Mouse (Mus musculus) lung, embryonic 15.5 days (tissue): Measurements from ENCODE around the gene Mcur1. TPM values are rescaled to one million over a fixed set of nuclear protein-coding genes. Genes with fewer than 3 reads are reported as not detected.

Experiments
- ATAC-seq: fragments of 200-750 bp; cut with Nextera tagmentation; 2 replicates; pipeline ENCODE4 v1.8.0; 2017; ENCODE audit warnings: moderate number of reproducible peaks, borderline replicate concordance; ENCODE audit not compliant: low FRiP score, low TSS enrichment; ENCODE audit errors: extremely low read depth
- H3K27ac ChIP-seq: fragments of 300-500 bp; sonication (generic); 2 replicates; pipeline ENCODE4 v1.5.1; 2015; ENCODE audit warnings: moderate library complexity, mild to moderate bottlenecking, inconsistent platforms
- H3K27me3 ChIP-seq: fragments of 300-500 bp; sonication (generic); 2 replicates; pipeline ENCODE4 v1.6.1; 2015; ENCODE audit warnings: inconsistent platforms
- H3K36me3 ChIP-seq: fragments of 300-500 bp; sonication (generic); 2 replicates; pipeline ENCODE4 v1.6.1; 2015; ENCODE audit warnings: inconsistent platforms
- H3K4me1 ChIP-seq: fragments of 300-500 bp; sonication (generic); 2 replicates; pipeline ENCODE4 v1.6.1; 2015; ENCODE audit warnings: inconsistent platforms
- H3K4me2 ChIP-seq: fragments of 300-500 bp; sonication (generic); 2 replicates; pipeline ENCODE4 v1.6.1; 2015; ENCODE audit warnings: inconsistent platforms, mild to moderate bottlenecking, moderate library complexity
- H3K4me3 ChIP-seq: fragments of 300-500 bp; sonication (generic); 2 replicates; pipeline ENCODE4 v1.5.1; 2015; ENCODE audit warnings: mild to moderate bottlenecking, inconsistent platforms
- H3K9ac ChIP-seq: fragments of 300-500 bp; sonication (generic); 2 replicates; pipeline ENCODE4 v1.6.1; 2015; ENCODE audit warnings: inconsistent platforms
- H3K9me3 ChIP-seq: fragments of 300-500 bp; sonication (generic); 2 replicates; pipeline ENCODE4 v1.6.1; 2016; ENCODE audit warnings: inconsistent platforms
- WGBS: fragments of 180-500 bp; shearing (Covaris S2); methylation state at CpG from one replicate; pipeline ENCODE4 v1.1.7; 2015; 5-methylcytosine and 5-hydroxymethylcytosine counted together
- polyA plus RNA-seq: library from polyadenylated mRNA; unstranded; fragments of >200 nt; fragmentation: Nextera tagmentation; extraction: Ambion mirVana; gene quantifications from 2 replicates; pipeline ENCODE4 v1.2.1, GENCODE M21; 2015

The Mcur1 gene
- polyA plus RNA-seq = 16.2 and 17.9 TPM in 2 replicates

DNA sequence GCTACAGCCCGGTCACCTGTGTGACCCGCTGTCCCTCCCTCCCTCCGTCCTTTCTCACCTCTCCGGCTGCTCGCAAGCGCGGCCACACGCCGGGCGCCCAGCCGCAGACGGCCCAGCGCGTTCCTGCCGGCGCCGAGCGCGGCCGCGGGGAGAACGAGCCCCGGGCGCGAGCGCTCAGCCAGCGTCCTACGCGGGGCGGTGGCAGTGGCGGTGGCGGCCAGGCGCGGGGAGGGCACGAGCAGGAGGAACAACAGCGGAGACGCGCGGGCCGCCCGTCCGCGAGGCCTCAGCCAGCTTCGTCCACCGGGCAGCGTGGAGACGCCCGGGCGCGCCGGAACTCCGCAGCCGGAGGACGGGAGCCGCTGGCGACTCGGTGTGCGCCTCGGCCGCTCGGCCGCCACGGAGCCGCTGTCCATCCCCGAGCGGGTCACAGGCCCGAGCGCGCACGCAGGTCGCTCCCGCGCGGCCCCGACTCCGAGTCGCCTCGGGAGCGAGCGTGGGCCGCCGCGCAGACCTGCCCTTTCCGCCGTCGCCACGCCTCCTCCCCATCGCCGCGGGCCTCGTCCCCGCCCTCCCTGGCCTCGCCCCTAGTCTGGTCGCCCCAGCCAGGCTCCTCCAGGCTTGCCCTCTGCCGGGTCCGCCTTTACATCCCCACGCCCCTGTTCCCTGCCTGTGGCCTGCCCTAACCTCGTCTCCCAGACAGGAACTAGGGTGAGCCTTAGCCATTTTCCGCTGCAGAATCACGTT, at the start of gene Mcur1:
Gene Mcur1 (minus strand): TSS at position 481 of the 747 bp plus-strand sequence.
- peak within 1 kb of the TSS; percentile 79 for H3K4me3 ChIP-seq
- WGBS = under 1% methylated on average over 97 of the region's 100 CpGs
- H3K4me2 ChIP-seq = peak within 1 kb of the TSS; percentile 91
- peak within 1 kb of the TSS; percentile 94 for H3K27ac ChIP-seq
- 0 out of 2 replicates have a peak, but pooled peaks cover under 1% of the 10 kb centered on the region for H3K36me3 ChIP-seq
- H3K27me3 ChIP-seq = no peaks in the 10 kb centered on the region
- no peaks in the 10 kb centered on the region for H3K9me3 ChIP-seq
- ATAC-seq = peak; percentile 98
- H3K4me1 ChIP-seq = peaks cover 23% of the 10 kb centered on the region
- peak within 1 kb of the TSS; percentile 75 for H3K9ac ChIP-seq

DNA sequence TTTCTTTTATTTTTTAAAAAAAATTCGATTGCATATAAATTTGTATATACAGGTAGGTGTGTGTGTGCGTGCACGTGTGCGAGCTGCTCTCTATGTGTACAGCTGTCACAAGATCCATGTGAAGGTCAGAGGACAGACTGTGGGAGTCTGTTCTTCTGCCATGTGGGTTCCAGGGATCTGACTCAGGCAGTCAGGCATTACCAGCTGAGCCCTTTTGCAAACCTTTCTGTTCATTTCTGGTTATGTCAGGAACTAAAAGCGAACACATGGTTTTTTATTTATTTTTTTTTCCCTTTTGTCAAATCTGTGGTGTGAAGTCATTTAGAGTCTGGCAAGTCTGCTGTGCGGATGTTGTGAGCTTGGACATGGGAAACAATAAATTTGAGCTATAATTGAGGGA, 48.9 kb upstream of the Mcur1 start:
- no peak for ATAC-seq
- no peak overlapping the region for H3K9ac ChIP-seq
- H3K4me1 ChIP-seq = no peaks in the 10 kb centered on the region
- no peaks in the 10 kb centered on the region for H3K36me3 ChIP-seq
- H3K9me3 ChIP-seq = no peaks in the 10 kb centered on the region
- H3K27me3 ChIP-seq = no peaks in the 10 kb centered on the region
- H3K27ac ChIP-seq = no peak overlapping the region
- H3K4me3 ChIP-seq = no peak overlapping the region
- H3K4me2 ChIP-seq = no peak overlapping the region
- 70% methylated on average over 6 of the region's 6 CpGs for WGBS

DNA sequence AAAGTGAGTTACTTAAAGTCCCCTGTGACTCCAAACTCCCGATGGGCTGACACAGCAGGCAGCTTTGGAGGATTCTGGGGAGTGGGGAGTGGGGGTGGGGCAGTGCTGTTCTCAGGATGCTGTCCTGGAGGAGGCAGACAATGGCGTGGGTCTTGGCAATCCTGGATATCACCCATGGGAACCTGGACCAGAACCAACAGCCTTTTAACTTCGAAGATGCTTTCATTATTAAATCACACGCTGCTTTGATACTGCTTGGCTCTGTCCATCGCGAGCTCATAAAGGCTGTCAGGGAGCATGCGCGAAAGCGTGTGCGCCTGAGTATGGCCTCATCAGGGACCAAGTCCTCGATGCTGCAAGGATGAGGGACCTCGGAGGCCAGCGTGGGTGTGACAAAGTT, 43.1 kb upstream of the Mcur1 start:
- Histone ChIP-seq H3K4me3 (no peak overlapping the region), H3K4me1 (0 out of 2 replicates have a peak, but pooled peaks cover 3% of the 10 kb centered on the region), H3K9ac (no peak overlapping the region), H3K9me3 (no peaks in the 10 kb centered on the region), H3K27ac (no peak overlapping the region), H3K4me2 (no peak overlapping the region), H3K36me3 (no peaks in the 10 kb centered on the region), H3K27me3 (no peaks in the 10 kb centered on the region)
- no peak for ATAC-seq
- 59% methylated on average over 13 of the region's 13 CpGs for WGBS

DNA sequence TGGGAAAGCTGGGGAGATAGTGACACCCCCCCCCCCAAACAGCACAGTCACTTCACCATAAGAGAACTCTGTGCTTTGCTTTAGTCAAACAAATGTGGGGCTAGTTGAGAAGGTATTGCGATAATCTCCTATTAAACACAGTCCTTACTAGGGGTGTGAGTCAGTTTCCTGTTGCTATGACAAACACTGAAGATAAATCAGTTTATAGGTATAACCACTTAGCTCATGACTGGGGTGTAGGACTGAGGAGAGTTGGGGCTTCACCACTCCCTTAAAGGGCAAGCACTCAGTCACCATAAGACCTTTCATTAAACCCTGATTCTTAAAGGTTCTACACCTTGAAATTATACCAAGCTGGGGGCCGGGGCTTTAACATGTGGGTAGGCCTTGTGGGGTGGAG, 42.4 kb upstream of the Mcur1 start:
- 89% methylated on average over 2 of the region's 2 CpGs for WGBS
- Histone ChIP-seq H3K4me3 (no peak overlapping the region), H3K27me3 (no peaks in the 10 kb centered on the region), H3K36me3 (no peaks in the 10 kb centered on the region), H3K4me1 (0 out of 2 replicates have a peak, but pooled peaks cover 3% of the 10 kb centered on the region), H3K27ac (no peak overlapping the region), H3K9ac (no peak overlapping the region), H3K9me3 (no peaks in the 10 kb centered on the region), H3K4me2 (no peak overlapping the region)
- no peak for ATAC-seq

DNA sequence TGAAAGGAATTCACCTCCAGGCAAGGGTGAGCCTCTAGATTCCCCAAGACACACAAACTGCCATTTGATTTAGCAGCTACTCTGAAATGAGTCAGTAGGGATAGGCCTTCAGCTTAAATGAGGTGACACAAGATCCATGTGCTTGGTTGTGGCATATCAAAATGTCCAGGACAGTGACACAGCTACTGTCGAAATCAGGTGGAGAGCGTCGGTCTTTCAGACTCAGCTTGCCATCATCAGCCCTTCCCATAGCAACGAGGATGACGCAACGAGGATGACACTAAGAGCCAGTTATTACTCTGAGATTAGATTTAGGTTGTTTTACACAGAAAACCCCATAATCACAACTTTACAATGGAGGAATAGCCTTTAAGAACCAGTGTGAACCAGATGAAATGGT, 41.0 kb upstream of the Mcur1 start:
- no peak overlapping the region for H3K4me2 ChIP-seq
- H3K9ac ChIP-seq = no peak overlapping the region
- H3K9me3 ChIP-seq = no peaks in the 10 kb centered on the region
- WGBS = 88% methylated on average over 6 of the region's 6 CpGs
- no peaks in the 10 kb centered on the region for H3K36me3 ChIP-seq
- ATAC-seq = no peak
- no peaks in the 10 kb centered on the region for H3K27me3 ChIP-seq
- no peak overlapping the region for H3K4me3 ChIP-seq
- H3K4me1 ChIP-seq = 0 out of 2 replicates have a peak, but pooled peaks cover 3% of the 10 kb centered on the region
- H3K27ac ChIP-seq = no peak overlapping the region

DNA sequence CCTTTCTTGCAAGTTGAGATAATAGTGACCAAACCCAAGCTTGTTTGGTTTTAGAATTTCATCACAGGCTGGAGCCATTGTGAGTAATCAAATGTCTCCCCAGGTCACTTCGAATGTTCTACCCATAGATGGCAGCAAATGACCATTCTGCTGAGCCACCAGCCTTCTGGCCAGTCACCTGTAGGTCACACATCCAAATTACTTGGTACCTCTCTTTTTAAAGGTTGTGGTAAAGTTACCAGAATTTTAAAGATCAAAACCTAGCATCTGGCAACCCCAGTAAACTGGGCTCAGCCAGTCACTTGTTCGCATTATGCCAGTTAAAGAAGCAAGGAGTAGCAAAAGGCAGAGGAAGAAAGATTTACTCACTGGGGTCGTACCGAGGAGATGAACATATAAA, 35.9 kb upstream of the Mcur1 start:
- no peaks in the 10 kb centered on the region for H3K4me1 ChIP-seq
- H3K27me3 ChIP-seq = 0 out of 2 replicates have a peak, but pooled peaks cover 3% of the 10 kb centered on the region
- no peaks in the 10 kb centered on the region for H3K36me3 ChIP-seq
- no peaks in the 10 kb centered on the region for H3K9me3 ChIP-seq
- H3K9ac ChIP-seq = no peak overlapping the region
- H3K27ac ChIP-seq = no peak overlapping the region
- 55% methylated on average over 4 of the region's 4 CpGs for whole genome bisulfite sequencing
- H3K4me3 ChIP-seq = no peak overlapping the region
- H3K4me2 ChIP-seq = no peak overlapping the region
- no peak for ATAC-seq

DNA sequence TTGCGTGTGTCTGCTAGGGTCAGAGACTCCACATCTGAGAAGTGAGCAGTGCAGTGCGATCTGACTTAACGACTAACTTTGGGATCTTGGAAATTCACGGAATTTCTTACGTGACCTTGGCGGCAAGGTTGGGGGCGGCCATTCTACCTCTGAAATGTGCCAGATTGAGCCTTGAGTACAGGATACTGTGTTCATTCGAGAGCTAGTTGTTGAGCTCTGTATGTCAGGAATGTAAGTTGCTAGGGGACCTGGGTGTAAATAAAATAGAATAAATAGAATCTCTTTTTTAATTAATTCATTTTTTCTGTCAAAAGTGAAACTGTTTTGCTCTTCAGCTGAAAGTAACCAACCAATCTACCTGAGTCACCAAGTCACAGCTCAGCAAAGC, 32.7 kb upstream of the Mcur1 start:
- ATAC-seq = no peak
- 50% methylated on average over 8 of the region's 8 CpGs for WGBS

DNA sequence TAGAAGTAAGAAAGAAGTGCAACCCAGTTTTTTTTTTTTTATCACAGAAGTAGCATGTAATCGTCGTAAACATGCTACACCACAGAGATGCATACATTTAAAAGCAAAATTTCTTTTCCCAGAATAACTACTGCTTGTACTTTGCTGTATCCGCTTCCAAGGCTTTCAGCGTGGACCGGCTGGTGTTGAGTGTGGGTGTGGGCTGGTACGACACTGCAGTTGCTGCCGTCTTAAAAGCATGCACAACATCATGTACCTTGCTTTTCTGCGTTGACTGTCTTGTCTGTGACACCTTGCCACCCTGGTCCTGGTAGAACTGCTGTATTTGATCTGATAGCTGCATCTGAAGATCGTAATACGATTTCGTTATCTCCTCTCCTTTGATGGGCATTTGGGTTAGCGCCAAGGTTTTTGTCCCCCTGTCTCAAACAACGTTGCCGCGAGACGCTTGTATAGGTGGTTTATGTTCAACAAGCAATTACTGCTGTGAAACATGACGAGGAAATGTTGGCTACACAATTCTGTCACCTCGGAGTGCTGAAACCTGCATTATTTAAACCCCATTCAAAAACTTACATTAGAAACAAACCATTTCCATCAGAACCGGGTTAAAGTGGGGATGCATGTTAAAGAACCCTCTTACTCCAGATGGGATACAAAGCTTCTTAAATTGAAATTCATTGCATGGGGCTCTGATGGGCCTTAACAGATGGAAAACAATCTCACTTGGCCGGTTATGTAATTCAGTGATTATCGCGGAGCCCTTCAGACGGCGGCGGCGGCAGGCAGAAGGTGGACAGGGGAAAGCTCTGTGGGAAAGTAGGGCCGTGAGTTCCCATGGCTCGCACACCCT, 32.1 kb upstream of the Mcur1 start:
- H3K4me2 ChIP-seq = 0 out of 2 replicates have a peak overlapping the region, but pooled peaks have one; percentile 7
- 0 out of 2 replicates have a peak, but pooled peaks cover 3% of the 10 kb centered on the region for H3K27me3 ChIP-seq
- no peaks in the 10 kb centered on the region for H3K9me3 ChIP-seq
- ATAC-seq = no peak
- WGBS = 64% methylated on average over 28 of the region's 28 CpGs
- no peak overlapping the region for H3K4me3 ChIP-seq
- no peak overlapping the region for H3K27ac ChIP-seq
- H3K4me1 ChIP-seq = no peaks in the 10 kb centered on the region
- H3K36me3 ChIP-seq = no peaks in the 10 kb centered on the region
- no peak overlapping the region for H3K9ac ChIP-seq

More for the DNA sequence above, 32.7 kb upstream of the Mcur1 start:
- Histone ChIP-seq H3K9ac (no peak overlapping the region), H3K4me3 (no peak overlapping the region), H3K27ac (no peak overlapping the region), H3K4me2 (0 out of 2 replicates have a peak overlapping the region, but pooled peaks have one; percentile 7), H3K27me3 (0 out of 2 replicates have a peak, but pooled peaks cover 3% of the 10 kb centered on the region), H3K9me3 (no peaks in the 10 kb centered on the region), H3K4me1 (no peaks in the 10 kb centered on the region), H3K36me3 (no peaks in the 10 kb centered on the region)

DNA sequence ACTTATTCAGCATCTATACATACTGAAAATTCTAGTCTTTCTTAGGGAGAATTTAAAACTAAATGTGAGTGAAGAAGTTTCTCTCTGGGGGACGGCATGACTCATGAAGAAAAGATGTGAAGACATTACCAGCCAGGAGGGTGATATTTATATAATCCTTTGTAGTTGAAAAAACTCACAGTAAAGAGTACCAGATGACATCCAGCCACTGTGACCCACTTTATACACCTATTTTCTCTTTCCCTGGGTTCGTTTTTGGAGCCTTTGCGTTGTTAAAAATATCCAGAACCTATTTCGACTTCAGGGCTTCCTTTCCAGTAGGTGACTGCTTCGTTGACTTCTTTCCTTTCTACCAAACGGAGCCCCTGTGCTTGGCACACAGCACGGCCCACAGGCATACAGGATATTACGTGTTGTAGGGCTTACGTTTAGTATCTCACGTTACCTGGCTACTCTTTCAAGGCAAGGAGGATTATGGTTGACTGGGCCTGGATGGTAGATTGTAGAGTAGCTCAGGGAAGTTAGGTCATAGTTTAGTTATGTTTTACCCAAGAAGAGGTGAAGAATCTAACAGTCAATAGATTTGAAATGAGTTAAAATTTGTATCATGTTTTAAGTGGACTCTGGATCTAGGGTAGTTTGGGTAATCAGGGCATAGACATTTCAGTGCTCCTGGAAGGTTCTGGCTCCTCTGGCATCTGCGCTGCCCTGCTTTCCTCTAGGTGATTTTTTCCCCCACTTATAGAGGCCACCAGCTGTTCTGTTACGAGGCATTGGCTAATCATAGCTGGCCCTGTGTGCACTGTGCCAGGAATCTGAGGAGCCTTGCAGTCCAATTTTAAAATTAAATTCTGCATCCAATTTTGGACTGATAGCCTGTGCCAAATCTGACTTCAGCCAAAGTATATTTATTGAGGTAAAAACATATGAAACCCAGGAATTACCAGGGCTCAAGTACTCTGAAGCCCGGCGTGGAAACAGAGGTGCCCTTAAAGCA, 28.2 kb upstream of the Mcur1 start:
- H3K9ac ChIP-seq = no peak overlapping the region
- WGBS = 80% methylated on average over 14 of the region's 14 CpGs
- ATAC-seq = no peak

DNA sequence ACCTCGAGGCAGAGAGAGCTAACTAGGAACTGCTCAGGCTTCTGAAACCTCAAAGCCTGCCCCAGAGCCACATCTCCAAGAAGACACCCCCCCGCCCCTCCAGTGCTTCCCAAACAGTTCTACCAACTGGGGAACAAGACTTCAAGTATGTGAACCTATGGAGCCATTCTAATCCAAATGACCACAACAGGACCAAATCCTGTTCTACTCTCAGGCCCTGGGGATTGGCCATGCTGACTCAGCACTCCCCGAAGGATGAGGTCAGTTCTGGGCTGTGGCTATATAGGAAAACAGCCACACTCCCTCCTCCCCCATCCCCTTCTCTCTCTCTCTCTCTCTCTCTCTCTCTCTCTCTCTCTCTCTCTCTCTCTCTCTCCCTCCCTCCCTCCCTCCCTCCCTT, 27.0 kb upstream of the Mcur1 start:
- H3K4me3 ChIP-seq = no peak overlapping the region
- H3K4me1 ChIP-seq = no peaks in the 10 kb centered on the region
- H3K4me2 ChIP-seq = no peak overlapping the region
- ATAC-seq = no peak
- H3K36me3 ChIP-seq = no peaks in the 10 kb centered on the region
- no peak overlapping the region for H3K27ac ChIP-seq
- no peak overlapping the region for H3K9ac ChIP-seq
- WGBS = 82% methylated on average over 3 of the region's 3 CpGs
- no peaks in the 10 kb centered on the region for H3K9me3 ChIP-seq
- H3K27me3 ChIP-seq = 0 out of 2 replicates have a peak, but pooled peaks cover under 1% of the 10 kb centered on the region

More for the DNA sequence above, 28.2 kb upstream of the Mcur1 start:
- Histone ChIP-seq H3K4me2 (no peak overlapping the region), H3K27me3 (0 out of 2 replicates have a peak, but pooled peaks cover 3% of the 10 kb centered on the region), H3K4me1 (no peaks in the 10 kb centered on the region), H3K27ac (no peak overlapping the region), H3K9me3 (no peaks in the 10 kb centered on the region), H3K4me3 (no peak overlapping the region), H3K36me3 (no peaks in the 10 kb centered on the region)

DNA sequence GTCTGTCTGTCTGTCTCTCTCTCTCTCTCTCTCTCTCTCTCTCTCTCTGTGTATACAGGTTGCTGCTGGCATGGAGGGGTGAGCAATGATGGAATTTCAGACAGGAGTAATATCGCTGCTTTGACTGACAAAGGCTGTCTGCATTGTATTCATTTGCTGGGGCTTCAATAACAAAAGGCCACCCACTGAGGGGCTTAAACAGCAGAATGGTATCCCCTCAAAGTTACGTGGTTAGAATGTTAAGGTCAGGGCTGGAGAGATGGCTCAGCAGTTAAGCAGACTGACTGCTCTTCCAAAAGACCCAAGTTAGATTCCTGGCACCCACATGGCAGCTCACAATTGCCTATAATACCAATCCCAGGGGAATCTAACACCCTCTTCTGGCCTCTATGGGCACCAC, 25.3 kb upstream of the Mcur1 start:
- no peaks in the 10 kb centered on the region for H3K9me3 ChIP-seq
- 67% methylated on average over 2 of the region's 2 CpGs for WGBS
- no peak for ATAC-seq

More for the DNA sequence above, 25.3 kb upstream of the Mcur1 start:
- Histone ChIP-seq H3K4me3 (no peak overlapping the region), H3K4me1 (no peaks in the 10 kb centered on the region), H3K27ac (no peak overlapping the region), H3K36me3 (no peaks in the 10 kb centered on the region), H3K27me3 (no peaks in the 10 kb centered on the region), H3K9ac (no peak overlapping the region), H3K4me2 (no peak overlapping the region)
